Mouse (Mus musculus): ENCODE measurements around the gene Ndufb7.
A peak's percentile ranks its signal among the peaks of the same experiment; 100 is the strongest.
"Not testable (repeated sequence)": the region's sequence is repeated elsewhere in the genome, so short reads cannot be mapped to it uniquely, and the experiment has no call there.

Ndufb7 gene

DNA sequence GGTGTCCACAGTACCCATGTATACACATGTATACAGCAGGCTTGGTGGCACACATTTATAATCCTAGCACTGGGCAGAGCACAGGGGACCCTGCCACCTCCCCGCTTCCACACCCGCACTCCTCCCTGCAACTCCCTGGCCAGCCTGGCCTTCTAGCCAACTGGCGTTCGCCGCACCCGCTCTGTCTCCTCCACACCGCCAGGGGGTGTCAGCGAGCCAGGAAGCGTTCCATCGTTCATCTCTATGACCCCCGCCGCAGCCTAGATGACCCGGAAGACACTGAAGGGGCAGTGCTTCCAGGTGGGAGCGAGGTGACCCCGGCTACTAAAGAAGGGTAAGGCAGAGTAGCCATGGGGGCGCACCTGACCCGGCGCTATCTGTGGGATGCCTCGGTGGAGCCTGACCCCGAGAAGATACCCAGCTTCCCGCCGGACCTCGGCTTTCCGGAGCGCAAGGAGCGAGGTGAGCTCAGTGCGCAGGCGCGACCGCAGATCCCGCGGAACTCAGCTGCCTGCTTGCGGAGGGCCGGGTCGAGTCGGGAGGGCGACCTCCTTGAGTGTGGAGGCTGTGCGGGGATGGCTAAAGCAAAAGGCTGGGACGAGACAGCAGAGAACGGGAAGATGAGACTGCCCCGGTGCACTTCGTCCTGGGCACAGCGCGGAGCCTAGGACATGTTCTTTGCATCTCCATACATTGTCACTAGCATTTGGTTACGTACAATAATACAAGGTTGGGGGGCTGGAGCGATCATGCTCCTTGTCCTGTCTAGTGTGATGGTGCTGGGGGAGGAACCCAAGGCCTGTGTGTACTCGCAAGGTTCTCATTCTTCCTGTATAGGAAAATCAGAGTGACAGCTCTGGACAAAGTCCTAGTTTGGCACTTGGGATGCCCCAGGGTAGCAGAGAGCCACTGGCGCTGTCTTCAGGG is at the start of gene Ndufb7:
Gene Ndufb7, plus strand, starts transcription at position 203 of the 927 bp plus-strand sequence.
- DNase-seq = peak; percentile 94 to 95

DNA sequence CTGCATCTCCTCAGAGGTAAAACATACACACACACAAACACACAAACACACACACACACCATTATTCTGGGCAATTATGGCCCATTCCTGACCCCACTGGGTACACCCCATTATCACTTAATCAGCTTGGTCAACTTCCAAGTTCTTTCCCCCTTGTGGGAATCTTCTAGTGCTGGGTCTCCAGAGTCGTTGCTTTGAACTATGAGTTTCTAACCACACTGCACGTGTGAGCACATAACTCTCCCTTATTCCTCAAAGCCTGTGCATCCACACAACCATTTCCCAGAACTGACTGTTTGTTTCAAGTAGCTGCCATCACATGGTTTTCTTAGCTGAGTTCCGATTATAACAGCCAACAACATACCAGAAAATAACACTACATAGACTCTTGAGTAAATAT is 46.0 kb upstream of the Ndufb7 start:
- no peak for DNase-seq

DNA sequence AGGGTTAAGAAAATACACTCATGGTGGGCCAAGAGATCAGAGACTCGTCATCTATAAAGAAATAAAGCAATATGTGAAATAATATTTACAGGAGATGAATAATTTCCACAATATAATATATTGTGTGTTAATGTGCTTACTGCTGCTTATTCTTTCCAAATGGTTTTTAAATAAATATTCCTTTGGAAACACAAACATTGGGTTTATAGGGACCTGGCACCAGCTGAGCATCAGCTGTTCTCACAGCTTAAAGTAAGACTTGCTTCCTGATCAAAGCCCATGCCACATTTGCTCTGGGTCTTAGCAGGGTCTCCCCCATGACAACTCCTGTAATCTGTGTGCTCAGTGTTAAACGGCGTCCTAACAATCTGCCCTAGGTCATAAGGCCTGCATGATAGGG is 45.6 kb upstream of the Ndufb7 start:
- not testable (repeated sequence) for DNase-seq

DNA sequence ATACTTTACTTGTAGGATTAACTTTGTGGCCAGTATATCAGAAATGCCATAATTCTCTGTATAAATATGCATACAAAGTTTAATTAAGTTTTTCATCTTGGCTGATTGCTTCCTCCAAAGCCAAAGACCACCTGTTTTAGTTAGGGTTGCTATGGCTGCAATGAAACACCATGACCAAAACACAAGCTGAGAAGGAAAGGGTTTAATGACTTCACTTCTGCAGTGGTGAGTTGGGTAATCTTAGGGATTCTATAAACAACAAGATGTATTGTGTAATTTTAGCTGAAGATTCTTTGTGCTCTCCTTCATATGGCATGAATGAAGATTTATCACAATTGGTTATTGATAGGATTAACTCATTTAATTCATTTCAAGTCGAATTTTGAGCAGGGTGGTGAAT is 45.2 kb upstream of the Ndufb7 start:
- no peak for DNase-seq

DNA sequence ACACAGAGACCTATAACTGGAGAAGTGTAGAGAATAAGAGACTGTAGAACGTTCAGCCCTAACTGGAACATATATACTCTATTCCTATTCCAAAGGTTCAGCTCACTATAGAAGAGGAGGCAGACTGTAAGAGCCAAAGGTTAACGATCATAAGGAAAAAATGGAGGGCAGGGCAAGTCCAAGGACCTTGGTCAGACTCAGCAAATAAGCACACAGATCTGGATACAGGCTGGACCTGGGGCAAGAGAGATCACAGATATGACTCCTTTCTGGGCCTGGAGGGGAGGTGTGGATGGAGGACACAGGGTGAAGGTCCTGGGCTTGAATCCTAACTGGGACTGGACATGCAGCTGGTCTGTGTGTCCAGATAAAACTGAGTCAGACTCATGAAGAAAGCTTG is 31.7 kb upstream of the Ndufb7 start:
- DNase-seq = no peak

DNA sequence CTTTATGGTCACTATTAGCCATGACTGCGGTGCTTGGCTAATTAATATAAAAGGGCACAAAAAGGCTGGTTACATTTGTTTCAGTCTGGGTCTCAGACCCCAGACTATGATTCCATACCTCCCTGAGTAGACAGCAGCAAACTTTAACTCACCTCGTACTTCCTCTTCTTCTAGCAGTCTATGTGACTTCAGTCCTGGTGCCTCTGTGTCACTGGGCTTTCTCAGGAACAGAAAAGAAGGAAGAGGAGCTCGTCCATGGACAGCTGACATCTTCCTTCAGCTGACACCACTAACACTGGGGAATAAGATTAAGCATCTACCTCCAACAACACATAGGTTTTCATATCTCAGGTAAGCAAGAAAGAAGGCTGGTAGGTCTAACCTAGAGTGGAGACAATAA is 30.7 kb upstream of the Ndufb7 start, which contains the start of gene Olfr370:
Gene Olfr370, plus strand, starts transcription at position 45 of the 400 bp plus-strand sequence.
- DNase-seq = no peak

DNA sequence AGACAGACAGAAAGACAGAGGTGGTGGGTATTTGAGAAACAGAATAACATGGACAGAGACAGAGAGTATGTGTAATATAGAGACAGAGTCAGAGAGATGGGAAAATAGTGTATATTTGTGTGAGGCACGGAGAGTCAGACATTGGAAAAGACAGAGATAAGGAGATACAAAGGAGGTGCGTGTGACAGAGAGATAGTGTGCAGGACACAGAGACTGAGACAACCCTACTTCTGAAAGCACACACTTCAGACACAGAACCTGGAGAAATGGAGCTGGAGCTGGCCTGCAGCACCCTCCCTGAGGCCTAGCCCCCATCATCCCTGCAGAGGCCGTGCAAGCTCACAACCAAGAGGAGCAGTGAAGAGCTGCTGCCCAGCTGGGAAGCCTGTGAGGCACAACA is 3.8 kb upstream of the Ndufb7 start:
- DNase-seq = no peak

DNA sequence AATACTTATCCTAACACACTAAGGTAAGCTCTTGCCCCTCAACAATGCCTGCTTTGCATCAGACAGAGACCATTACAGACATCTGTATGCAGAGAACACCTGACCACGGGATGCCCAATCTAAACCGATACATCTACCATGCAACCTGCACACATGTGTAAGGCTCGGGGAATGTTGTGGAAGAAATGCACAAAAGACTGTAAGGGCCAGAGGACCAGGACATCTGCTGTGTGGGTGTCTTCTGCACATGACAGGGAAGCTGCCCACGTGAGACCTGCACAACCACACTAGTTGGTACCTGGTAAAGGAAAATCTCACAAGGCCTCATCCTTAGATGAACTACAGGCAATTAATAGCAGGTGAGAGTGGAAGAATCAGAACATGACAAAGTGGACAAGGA is 3.2 kb upstream of the Ndufb7 start:
- no peak for DNase-seq

DNA sequence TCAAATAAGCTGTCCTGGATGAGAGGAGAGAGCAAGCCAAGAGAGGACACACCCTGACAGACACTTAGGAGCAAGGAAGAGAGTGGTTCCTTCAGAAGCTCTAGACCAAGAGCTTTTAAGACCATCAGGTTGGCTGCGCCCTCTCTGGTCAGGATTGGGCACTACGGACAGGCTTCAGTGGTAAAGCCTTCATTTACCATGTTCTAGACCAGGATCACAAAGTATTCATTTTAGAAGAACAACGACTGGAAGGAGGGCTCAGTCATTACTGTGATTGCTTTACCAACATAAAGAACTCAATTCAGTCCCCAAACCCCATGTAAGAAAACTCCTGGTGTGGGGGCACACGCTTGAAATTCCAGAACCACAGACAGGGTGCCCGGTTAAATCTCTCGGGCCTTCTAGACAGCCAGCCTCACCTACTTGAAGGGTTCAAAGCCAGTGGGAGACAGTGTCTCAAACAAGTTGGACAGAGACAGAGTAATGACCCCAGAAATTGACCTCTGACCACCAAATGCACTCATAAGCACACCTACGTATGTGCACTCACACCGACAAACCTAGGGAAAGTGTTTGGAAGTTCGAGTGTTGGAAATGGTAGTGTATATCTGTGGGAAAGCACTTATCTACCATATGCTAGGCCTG is 618 bp upstream of the Ndufb7 start:
- no peak for DNase-seq

DNA sequence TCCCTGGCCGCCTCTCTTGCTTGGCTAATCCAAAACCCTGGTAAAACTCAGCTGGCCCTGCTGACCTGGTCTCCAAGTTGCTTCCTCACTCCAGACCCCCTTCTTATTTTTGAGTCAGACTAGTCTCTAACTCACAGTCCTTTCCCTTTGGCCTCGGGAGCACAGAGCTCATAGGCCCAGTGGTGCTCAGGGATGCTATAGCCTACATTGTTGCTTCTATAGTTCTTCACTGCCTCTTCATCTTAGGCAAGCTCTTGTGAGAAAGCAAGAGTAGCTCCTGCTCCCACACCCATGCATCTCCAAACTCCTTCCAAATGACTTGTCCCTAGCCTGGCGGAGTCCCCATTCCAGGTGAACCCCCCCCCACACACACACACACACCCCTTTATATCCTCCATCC is 1.2 kb downstream of the Ndufb7 start:
- no peak for DNase-seq

DNA sequence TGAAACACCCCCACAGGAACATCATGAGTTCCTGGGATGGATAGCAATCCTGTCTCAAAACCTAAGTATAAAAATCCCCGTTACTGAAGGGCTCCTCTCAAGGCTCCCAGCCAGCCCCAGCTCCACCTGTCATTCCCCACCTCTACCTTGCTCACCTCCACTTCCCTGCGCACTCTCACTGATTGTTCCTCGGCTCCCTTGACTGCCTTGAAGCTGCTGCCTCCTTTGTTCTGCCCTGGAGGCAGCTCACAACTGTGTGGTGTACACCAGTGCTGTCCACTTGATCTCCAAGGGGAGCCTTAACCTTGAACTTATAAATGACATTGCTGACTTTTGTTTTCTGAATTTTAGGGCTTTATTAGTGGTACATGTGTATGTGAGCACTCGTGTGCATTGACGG is 1.7 kb downstream of the Ndufb7 start:
- DNase-seq = no peak

DNA sequence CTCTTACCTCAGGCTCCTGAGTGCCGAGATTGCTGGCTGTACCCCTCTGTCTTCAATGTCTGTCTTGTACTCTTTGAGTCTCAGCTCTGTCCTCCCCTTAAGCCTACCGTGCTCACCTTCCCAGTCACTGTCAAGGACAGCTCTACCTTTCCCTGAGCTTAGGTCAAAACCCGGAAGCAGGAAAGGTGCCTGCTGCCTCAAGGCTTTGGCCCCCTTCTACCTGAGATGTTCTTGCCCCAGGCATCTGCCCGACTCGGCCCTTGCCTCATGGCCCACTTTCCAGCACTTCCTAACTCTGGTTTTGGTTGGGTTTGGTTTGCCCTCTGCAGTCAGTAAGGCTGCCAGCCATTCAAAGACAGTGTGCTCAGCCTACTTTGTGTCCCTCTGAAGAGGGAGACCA is 2.3 kb downstream of the Ndufb7 start:
- no peak for DNase-seq

DNA sequence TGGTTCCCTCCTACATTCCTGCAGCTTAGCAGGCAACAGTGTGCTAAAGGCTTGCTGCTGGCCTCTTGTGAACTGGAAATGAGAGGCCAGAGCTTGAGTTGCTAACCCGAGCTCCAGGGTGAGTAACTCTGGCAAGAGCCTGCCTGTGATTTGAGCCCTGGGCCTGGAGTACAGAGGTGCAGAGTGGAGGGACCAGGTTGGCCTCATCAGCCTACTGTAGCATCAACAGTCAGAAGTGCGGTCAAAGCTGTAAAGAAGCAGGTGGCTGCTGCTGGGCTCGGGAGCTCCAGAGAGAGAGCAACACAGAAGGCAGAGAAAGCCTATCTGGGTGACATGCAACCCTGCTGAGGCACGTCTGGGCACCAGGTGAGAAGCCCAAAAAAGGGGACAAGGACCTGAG is 2.7 kb downstream of the Ndufb7 start:
- no peak for DNase-seq

DNA sequence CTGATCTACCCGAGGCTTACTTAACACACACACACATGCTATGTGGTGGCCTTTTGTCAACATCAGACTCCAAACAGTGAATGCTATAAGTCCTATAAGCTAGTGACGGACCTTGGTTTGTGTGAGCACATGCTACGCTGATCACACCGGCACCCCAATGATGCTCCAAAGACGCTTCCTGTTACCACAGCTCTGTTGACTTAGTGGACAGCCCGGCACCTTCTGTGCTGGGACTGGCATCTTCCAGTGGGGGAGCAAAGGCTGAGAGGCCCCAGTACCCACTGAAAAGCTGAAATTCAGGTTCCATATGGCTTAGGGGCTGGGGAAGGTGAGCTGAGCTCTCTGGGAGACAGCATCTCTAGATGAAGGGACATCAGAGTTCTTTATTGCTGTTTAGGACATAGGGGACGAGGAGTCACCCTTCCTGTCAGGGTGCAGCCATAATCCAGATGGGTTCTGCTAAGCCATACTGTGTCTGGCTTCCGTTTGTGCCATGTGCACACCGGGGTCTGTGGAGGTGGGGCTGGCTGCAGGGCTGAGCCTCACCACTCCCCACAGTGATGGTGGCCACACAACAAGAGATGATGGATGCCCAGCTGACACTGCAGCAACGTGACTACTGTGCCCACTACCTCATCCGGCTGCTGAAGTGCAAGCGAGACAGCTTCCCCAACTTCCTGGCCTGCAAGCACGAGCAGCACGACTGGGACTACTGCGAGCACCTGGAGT is 4.0 kb downstream of the Ndufb7 start:
- no peak for DNase-seq

DNA sequence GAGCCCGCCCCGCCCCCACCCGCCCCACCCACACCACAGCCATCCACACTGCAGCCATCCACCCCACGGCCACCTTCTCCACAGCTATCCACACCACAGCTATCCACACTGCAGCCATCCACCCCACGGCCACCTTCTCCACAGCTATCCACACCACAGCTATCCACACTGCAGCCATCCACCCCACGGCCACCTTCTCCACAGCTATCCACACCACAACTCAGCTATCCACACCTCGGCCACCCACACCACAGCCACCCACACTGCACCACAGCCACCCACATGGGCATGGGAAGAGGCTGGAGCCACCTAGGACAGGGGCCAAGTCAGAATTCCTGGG is 4.5 kb downstream of the Ndufb7 start:
- not testable (repeated sequence) for DNase-seq

DNA sequence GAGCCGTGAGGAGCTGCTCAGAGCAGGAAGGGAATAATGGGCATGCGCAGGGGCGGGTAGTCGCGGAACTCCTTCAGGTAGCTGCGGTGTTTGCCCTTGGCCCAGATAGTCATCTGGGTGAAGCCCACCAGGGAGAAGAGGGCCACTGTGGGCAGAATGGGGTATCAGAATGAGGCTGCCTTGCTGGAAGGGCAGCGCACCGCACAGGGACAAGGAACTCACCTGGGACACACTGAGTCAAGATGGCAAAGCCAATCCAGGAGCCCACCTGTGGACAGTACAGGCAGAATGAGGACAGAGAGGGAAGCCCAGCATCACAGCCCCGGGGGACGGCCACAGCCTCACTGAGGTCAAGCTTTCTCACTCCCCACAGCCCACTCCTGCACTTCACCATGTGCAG is 5.3 kb downstream of the Ndufb7 start:
- no peak for DNase-seq

DNA sequence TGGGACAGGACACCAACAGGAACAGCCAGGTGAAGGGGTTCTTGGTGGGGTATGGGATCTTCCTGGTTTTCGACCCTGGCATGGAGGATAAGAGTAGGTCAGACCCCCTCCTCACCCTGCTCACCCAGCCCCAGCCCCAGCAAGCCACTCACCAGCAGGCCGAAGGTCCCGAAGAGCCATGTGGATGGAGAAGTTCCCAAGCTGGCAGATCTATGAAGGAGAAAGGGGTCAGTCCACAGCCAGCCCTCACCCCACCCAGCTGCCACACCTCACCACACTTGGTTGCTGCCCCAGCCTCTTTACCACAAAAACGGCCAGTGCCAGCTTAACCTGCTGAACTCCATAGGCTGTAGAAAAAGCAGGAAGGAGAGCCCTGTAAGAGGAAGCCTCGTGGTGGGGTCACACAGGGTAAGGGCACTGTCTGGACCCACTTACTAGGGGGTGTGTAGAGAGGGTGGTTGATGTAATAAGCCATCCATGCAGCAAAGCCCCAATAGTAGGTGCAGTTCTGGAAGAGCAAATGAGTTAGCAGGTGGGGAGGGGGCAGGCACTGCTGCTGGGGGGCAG is 5.9 kb downstream of the Ndufb7 start:
- no peak for DNase-seq

DNA sequence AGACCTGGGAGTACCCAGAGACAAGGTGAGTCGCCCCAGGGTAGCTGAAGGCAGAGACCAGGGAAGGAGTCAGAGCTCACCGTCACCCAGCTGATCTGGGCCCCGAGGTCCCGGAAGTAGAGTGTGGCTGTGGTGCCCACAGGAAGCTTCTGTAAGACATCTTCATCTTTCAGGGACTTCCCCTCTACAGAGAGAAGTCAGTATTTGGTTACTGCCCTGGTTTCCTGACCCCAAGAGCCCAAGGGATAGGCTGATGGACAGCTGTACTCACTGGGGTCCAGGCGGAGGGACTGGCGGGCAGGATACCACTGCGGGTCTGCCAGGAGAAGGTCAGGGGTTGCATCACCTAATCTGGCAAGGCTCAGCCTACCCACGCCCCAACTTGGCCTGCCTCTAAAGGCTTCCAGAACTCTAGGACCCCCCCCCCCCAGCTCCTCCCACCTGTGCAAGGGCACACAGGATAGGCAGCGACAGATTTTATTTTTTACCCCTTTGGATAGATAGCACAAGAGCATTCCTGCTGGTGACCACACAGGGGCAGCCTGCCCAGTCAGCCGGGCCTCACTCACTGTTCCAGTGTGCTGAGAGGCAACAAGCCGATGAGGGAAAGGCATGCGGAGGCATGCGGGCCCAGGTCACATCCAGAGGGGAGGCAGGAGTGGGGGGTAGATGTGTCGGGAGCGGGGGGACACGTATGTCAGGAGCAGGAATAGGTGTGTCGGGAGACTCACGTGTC is 6.8 kb downstream of the Ndufb7 start:
- DNase-seq = no peak

DNA sequence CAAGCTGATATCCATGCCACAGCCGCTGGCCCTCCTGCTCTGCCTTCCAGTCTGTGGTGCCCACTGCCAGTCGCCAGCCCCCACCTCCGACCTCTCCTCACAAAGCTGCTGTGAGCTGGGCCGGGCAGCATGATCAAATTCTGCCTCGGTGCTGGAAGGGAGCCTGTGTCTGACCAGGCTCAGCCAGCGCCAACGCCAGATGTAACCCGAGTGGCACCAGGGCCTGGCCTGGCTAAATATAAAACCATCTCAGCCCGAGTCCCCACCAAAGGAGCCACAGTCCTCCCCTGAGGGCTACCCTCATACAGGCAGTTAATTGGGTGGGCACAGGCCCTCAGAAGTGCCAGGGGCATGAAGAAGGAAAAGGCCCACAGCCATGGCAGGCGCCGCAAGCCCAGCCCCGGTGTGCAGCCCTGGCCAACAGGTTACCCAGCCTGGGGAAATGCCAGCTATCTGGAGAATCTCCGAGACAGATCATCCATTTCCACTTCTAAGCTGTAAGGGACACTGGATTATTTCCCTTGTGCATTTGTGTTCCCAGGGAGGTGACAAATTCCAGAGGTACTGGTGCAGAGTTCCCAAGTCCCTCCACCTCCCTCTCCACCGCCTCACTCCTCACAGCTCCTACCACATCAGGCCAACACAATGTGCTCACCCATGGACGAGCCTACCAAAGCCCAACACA is 8.3 kb downstream of the Ndufb7 start:
- DNase-seq = no peak

DNA sequence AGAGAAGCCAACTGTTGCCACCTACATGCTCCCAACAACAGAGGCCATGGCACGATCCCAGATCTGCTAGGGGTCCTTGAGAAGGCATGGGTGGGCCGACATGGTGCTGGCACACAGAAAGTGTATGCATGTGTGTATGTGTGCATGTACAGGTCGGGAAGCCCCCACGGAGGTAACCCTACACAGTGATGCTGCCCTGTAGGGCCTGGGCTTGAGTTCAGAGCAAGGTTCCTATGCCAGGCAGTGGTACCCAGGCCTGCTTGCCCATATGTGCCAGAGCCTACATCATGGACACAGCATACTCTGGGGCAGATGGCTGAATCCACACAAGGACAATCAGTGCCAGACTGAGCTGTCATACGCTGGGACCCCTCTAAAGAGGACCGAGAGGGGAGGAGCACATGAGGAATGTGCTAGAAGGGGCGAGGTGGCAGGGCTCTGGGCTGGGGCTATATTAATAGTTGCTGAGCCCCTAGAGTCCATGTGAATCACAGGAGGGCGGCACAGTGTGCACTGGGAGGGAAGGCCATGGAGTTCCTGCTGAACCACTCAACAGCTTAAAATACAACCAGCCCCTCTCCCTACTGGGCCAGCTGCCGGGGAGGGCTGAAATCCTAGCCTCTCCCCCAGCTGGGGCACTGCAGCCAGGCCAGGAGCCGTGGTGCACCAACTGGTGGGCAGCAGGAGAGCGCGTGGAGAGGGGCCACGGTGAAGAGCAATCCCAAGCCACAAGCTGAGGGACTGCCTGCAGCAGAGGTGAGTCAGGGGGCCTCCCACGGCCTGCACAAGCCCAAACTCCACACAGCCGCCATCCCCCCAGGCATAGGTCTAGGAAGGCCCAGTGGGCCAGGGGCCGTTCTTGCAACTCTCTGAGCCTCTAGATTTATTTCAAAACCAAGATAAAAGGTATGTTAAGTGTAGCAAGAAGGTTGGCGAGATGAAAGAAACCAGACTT is 9.4 kb downstream of the Ndufb7 start:
- DNase-seq = no peak

DNA sequence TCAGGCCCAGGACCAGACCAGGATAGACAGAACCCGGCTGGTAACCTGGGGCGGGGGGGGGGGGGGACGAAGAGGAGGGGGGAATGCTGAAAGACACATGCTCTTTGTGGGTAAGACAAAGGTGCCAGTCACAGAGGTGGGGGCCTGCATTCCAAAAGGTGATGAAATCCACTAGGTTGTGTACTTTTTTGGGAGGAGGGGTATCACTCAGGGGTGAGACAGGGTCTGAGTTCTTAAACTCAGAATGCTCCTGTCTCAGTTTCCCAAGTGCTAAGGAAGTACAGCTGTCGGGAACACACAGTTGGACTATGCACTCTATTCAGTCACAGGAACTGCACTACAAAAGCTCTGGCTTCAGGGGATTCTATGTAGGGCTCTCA is 10.0 kb downstream of the Ndufb7 start:
- no peak for DNase-seq

Data from lung, adult 18-20 months (tissue).